Mouse (Mus musculus): ENCODE measurements around the gene Ubiad1. TPM values are rescaled to one million over a fixed set of nuclear protein-coding genes. Genes with fewer than 3 reads are reported as not detected.

The Ubiad1 gene
- total RNA-seq (2021): 10 to 100 TPM; 18.9 to 22.1 TPM
- long read RNA-seq, experiment 1, transcript Ubiad1-201 (2 exons, 2,992 nt): major isoform, 28 of 34 reads
- long read RNA-seq, experiment 1, partial matches to known transcripts: 0 of 34 reads
- long read RNA-seq, experiment 1, other reads (novel, unspliced or antisense): 5 of 34 reads
- long read RNA-seq, experiment 2, transcript Ubiad1-201 (2 exons, 2,992 nt): major isoform, 30 of 36 reads
- long read RNA-seq, experiment 2, partial matches to known transcripts: 0 of 36 reads
- long read RNA-seq, experiment 2, other reads (novel, unspliced or antisense): 6 of 36 reads

- intact Hi-C loops (cut with DNase I): no loop called here
- DNase-seq: peak; percentile 88 to 91
These were observed at the start of gene Ubiad1 for GRCm38 (mm10) chr4:148444250-148444967. TSS of gene Ubiad1 (minus strand) at chr4:148444771.

- intact Hi-C loops (cut with DNase I): no loop called here
- no peak for DNase-seq
These were observed 46.9 kb upstream of the Ubiad1 start for GRCm38 (mm10) chr4:148491448-148491847.

DNA sequence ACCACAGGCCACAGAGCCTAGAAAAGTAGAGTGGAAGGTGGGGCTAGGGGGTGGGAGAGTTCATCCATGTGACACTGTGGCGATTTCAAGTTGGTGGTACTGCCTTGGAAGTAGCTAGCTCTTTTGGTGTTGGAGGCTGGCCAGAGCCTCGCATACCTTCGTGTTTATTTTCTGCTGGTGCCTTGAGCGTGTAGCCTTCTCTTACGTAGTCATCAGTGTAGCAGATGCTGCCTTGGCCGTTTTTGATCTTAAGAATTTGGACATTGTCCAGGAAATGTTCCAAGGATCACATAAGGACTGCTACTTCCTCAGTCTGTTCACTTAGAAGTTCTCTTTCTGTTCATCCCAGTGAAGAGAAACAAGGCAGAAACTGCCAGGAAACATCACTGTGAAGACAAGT, 45.9 kb upstream of the Ubiad1 start:
- no peak for DNase-seq
- intact Hi-C loops (cut with DNase I): no loop called here

- DNase-seq: no peak
- intact Hi-C loops (cut with DNase I): no loop called here
These were observed 43.3 kb upstream of the Ubiad1 start for GRCm38 (mm10) chr4:148487841-148488240.

GRCm38 (mm10) chr4:148484511-148484910, 39.9 kb upstream of the Ubiad1 start:
- intact Hi-C loops (cut with DNase I): no loop called here
- no peak for DNase-seq

- intact Hi-C loops (cut with DNase I): no loop called here
- no peak for DNase-seq
These were observed 37.1 kb upstream of the Ubiad1 start for GRCm38 (mm10) chr4:148481557-148482168.

GRCm38 (mm10) chr4:148480245-148480644, 35.7 kb upstream of the Ubiad1 start:
- no peak for DNase-seq
- intact Hi-C loops (cut with DNase I): no loop called here

DNA sequence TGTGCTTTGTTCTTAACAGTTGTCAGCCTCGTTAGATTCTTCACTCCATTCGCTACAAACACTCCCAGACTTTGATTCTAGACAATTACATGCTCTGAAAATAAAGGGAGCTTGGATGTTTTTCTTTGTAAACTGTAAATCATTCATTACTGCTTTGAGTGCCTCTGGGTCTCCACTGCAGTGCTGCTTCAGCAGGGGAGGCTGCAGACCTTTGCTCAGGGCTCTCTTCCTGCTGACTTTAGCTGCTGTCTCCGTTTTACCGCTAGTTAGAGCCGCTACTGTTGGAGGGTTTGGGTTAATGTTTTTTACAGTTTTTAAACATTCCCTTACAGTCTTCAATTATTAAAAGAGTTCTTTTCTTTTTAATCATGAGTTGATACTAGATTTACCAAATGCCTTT, 28.9 kb upstream of the Ubiad1 start:
- intact Hi-C loops (cut with DNase I): no loop called here

GRCm38 (mm10) chr4:148472436-148473174, 28.0 kb upstream of the Ubiad1 start:
- intact Hi-C loops (cut with DNase I): no loop called here
- DNase-seq: no peak

More for the DNA sequence above, 28.9 kb upstream of the Ubiad1 start:
- DNase-seq: no peak

GRCm38 (mm10) chr4:148471363-148471806, 26.8 kb upstream of the Ubiad1 start:
- no peak for DNase-seq
- intact Hi-C loops (cut with DNase I): no loop called here

DNA sequence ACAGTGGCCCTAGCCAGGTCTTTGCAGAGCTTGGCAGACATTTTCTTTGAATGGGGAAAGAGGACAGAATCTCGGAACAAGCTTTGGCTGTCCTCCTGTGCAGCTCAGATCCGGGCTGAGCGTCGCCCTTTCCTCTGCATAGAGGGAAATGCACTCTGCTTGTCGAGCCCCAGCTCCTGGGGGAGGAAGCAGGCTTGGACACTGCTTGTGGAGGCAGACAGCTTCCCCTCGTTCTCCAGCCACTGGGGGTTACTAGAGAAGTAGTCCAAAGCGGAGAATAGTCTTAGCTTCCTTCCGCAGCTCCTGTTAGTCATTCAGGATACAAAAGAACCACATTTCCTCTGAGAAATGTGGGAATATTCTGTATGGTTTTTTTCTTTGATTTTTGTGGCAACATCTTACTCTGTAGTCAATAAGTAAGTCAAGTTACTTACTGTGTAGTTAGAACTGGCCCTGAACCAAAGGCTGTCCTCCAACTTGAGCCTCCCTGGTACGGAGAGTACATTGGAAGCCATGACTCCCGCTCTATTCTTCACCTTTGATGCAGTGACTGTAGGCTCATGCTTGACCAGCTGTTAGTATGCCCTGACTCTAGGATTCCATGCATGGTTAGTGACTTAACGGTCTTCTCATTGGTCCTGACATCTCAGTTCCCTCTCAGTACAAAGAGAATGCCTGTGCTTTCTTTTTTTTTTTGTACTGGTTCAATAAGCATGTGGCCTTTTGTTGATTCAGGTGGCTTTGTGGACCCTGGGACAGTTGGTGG, 25.1 kb upstream of the Ubiad1 start:
- intact Hi-C loops (cut with DNase I): no loop called here
- no peak for DNase-seq

DNA sequence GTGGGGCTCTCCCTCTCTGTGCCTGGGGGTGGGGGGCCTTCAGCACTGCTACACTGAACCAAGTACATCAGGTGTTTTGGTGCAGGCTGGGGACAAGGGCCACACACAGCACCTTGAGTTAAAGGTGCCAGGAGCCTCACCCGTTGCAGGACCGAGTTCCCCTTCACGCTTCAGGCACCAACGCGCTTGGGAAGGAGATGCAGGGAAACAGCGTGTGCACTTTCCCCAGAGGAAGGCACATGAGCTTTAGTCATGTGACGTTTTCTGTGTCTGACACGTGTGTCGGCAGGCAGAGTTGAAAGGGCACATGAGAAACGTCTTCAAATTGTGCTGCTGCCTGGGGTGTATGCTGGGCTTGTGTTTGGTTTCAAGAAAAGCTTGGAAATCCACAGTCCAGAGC, 23.8 kb upstream of the Ubiad1 start:
- intact Hi-C loops (cut with DNase I): no loop called here
- DNase-seq: no peak

GRCm38 (mm10) chr4:148466511-148467079, 22.0 kb upstream of the Ubiad1 start:
- no peak for DNase-seq
- intact Hi-C loops (cut with DNase I): no loop called here

DNA sequence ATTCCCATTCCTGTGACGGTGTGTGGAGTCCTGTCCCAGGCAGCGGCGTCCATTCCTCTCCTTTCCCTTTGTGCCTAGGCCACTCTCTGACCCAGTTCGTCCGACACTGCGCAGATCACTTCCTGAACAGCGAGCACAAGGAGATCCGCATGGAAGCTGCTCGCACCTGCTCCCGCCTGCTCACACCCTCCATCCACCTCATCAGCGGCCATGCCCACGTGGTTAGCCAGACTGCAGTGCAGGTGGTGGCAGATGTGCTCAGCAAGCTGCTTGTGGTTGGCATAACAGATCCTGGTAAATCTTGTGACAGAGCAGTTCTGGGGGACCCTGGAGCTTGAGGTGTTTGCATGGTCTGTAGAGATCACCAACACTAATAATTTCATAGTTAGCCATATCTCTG, 20.3 kb upstream of the Ubiad1 start:
- no peak for DNase-seq
- intact Hi-C loops (cut with DNase I): no loop called here

- intact Hi-C loops (cut with DNase I): no loop called here
- no peak for DNase-seq
These were observed 19.7 kb upstream of the Ubiad1 start for GRCm38 (mm10) chr4:148464301-148464700.

DNA sequence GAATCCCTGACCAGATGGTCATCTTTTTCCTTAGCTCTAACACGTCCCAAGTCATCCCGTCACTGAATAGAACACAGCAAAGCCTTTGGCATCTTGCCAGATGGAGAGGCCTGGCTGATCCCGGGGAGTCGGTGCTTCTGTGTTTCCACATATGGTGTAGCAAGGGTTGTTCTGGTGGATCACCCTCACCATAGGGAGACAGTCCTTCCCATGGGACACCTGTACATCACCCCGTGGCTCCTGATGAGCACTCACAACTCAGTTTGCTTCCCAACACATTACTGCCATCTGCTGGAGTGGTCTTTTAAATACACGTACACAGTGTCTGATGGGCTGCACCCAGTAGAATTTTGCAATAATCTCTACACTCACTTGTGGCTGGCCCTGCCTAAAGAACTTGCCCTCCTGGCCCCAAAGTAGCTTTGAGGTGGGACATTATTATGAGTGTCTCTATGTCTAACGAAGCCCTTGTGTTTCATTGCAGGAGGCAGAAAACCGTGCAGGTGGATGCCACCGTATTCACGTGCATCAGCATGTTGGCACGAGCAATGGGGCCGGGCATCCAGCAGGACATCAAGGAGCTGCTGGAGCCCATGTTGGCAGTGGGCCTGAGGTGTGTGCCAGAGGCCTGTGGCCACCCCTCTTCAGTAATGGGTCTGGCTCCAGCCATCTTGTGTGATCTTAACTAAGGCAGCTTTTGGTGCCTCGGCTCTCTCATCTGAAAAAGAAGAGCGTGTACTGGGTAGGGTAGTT, 18.8 kb upstream of the Ubiad1 start:
- intact Hi-C loops (cut with DNase I): no loop called here
- peak; percentile 14 to 49 for DNase-seq

DNA sequence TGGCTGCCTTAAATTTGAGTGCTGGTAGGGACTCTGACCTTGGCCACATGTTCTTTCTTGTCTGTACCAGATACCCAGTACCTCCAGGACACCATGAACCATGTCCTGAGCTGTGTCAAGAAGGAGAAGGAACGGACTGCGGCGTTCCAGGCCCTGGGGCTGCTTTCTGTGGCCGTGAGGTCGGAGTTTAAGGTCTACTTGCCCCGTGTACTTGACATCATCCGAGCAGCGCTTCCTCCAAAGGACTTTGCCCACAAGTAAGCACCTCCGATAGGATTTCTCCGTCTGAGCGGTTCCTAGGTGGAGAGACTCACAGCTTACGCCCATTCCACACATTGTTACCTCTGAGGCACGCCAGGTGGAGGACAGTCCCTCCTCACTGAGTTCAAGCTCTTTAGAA, 18.1 kb upstream of the Ubiad1 start:
- intact Hi-C loops (cut with DNase I): no loop called here
- DNase-seq: no peak

DNA sequence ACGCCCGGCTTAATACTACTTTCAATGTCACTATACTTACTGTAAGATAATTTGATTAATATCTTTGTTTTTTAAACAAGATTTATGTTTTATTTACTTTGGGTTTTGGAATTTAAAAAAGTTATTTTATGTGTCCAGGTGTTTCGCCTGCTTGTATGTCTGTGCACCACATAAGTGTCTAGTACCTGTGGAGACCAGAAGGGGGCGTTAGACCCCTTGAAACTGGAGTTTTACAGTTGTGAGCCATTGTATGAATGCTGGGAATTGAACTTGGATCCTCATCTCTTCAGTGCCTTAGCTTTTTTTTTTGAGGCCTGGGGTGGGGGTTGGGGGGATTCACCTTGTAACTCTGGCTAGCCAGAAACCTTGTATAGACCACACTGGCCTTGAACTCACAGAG, 17.2 kb upstream of the Ubiad1 start:
- DNase-seq: no peak
- intact Hi-C loops (cut with DNase I): no loop called here

GRCm38 (mm10) chr4:148460656-148461284, 16.2 kb upstream of the Ubiad1 start:
- intact Hi-C loops (cut with DNase I): no loop called here
- no peak for DNase-seq
